Mouse (Mus musculus) heart, embryonic 13.5 days (tissue): ENCODE results near the gene Wdfy1. TPM values are rescaled to one million over a fixed set of nuclear protein-coding genes. Genes with fewer than 3 reads are reported as not detected.

Experiments
- ATAC-seq: fragments of 200-750 bp; cut with Nextera tagmentation; 2 replicates; pipeline ENCODE4 v1.8.0; 2017; ENCODE audit warnings: moderate TSS enrichment; ENCODE audit not compliant: insufficient number of reproducible peaks, low FRiP score, low TSS enrichment; ENCODE audit errors: extremely low read depth
- H3K27ac ChIP-seq: fragments of 300-500 bp; sonication (generic); replicated peaks from 2 replicates; pipeline ENCODE4 v1.5.1; 2015; ENCODE audit warnings: moderate library complexity, mild to moderate bottlenecking, inconsistent platforms
- H3K27me3 ChIP-seq: fragments of 300-500 bp; sonication (generic); replicated peaks from 2 replicates; pipeline ENCODE4 v1.6.1; 2015; ENCODE audit warnings: mild to moderate bottlenecking, inconsistent platforms
- H3K36me3 ChIP-seq: fragments of 300-500 bp; sonication (generic); 2 replicates; pipeline ENCODE4 v1.6.1; 2015; ENCODE audit warnings: mild to moderate bottlenecking, inconsistent platforms
- H3K4me1 ChIP-seq: fragments of 300-500 bp; sonication (generic); 2 replicates; pipeline ENCODE4 v1.6.1; 2015; ENCODE audit warnings: inconsistent platforms
- H3K4me2 ChIP-seq: fragments of 300-500 bp; sonication (generic); 2 replicates; pipeline ENCODE4 v1.6.1; 2015; ENCODE audit warnings: inconsistent platforms, mild to moderate bottlenecking, moderate library complexity
- H3K4me3 ChIP-seq: fragments of 300-500 bp; sonication (generic); 2 replicates; pipeline ENCODE4 v1.5.1; 2015; ENCODE audit warnings: moderate library complexity, mild to moderate bottlenecking, inconsistent platforms
- H3K9ac ChIP-seq: fragments of 300-500 bp; sonication (generic); 2 replicates; pipeline ENCODE4 v1.6.1; 2015; ENCODE audit warnings: inconsistent platforms, mild to moderate bottlenecking, moderate library complexity
- H3K9me3 ChIP-seq: fragments of 300-500 bp; sonication (generic); 2 replicates; pipeline ENCODE4 v1.6.1; 2016; ENCODE audit warnings: inconsistent platforms
- whole genome bisulfite sequencing: fragments of 180-500 bp; shearing (Covaris S2); methylation state at CpG from one replicate; pipeline ENCODE4 v1.1.7; 2015; ENCODE audit warnings: mixed read lengths; 5-methylcytosine and 5-hydroxymethylcytosine counted together
- polyA plus RNA-seq: library from polyadenylated mRNA; unstranded; fragments of >200 nt; fragmentation: Nextera tagmentation; extraction: Ambion mirVana; gene quantifications from 2 replicates; pipeline ENCODE4 v1.2.1, GENCODE M21; 2015

Gene Wdfy1
- polyA plus RNA-seq, 1 experiment from 2014 or later, result 30.1 TPM

DNA sequence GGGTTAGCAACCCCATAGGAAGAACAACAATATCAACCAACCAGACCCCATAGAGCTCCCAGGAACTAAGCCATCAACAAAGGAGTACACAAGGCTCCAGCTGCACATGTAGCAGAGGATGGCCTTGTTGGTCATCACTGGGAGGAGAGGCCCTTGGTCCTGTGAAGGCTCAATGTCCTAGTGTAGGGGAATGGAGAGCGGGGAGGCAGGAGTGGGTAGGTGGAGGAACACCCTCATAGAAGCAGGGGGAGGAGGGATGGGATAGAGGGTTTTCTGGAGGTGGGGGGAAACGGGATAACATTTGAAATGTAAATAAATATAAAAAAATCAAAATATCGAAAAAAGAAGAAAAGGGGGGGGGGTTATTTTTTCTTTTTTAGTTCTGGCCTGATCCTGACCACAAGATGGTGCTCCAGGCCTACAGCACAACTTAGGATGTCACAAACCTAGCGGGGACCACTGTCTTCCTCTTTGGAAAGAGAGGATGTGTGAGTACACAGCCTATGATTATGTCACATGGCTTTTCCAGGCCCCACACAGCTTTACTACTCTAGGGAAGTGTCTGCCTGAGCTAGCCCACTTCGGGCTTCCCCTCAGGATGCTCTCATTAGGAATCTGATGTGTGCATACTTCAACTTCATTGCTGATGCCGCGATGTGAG, 10.5 kb upstream of the Wdfy1 start:
- no peak overlapping the region for H3K27ac ChIP-seq
- H3K36me3 ChIP-seq, result peaks cover 22% of the 10 kb centered on the region
- no peak for ATAC-seq
- no peak overlapping the region for H3K4me3 ChIP-seq
- H3K4me1 ChIP-seq, result no peaks in the 10 kb centered on the region
- H3K4me2 ChIP-seq, result no peak overlapping the region
- no peak overlapping the region for H3K9ac ChIP-seq
- no peaks in the 10 kb centered on the region for H3K27me3 ChIP-seq
- 54% methylated on average over 7 of the region's 7 CpGs for WGBS
- no peaks in the 10 kb centered on the region for H3K9me3 ChIP-seq

DNA sequence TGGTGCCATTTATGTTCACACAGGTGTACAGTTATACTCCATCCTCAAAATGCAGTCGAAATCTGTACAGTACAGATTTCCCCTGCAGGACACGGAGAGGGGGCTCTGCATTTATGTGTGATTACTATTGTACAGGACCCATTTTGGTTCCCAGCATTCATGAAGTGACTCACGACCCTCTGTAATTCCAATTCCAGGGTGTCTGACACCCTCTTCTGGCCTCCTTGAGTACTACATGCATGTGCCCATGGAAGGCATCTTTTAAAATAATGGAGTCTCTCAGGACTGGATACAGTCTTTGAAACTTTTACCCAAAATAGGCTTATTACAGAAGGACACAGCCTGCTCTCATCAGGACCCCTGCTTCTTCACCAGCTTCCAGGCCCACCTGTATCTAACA, 6.5 kb upstream of the Wdfy1 start:
- H3K27ac ChIP-seq, result no peak overlapping the region
- no peak for ATAC-seq
- peaks cover 7% of the 10 kb centered on the region for H3K4me1 ChIP-seq
- H3K27me3 ChIP-seq, result no peaks in the 10 kb centered on the region
- no peak overlapping the region for H3K4me3 ChIP-seq
- no peaks in the 10 kb centered on the region for H3K9me3 ChIP-seq
- 81% methylated on average over 3 of the region's 3 CpGs for WGBS
- H3K9ac ChIP-seq, result no peak overlapping the region
- no peak overlapping the region for H3K4me2 ChIP-seq
- peaks cover 58% of the 10 kb centered on the region for H3K36me3 ChIP-seq

DNA sequence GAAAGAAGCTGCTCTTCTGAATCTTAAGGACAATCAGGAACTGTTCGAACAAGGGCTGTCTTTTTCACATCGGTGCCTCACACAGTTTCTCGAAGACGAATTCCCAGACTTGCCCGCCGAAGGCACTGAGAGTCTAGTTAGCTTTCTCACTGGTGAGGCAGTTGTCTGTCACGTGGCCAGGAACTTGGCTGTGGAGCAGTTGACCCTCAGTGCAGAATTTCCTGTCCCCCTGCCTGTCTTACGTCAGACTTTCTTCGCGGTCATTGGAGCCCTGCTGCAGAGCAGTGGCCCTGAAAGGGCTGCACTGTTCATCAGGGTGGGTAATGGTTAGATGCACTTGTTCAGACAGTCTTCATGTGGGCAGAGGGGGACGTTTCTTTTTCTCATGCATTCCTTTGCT, 2.1 kb upstream of the Wdfy1 start:
- H3K27me3 ChIP-seq, result no peaks in the 10 kb centered on the region
- peaks cover 13% of the 10 kb centered on the region for H3K4me1 ChIP-seq
- no peaks in the 10 kb centered on the region for H3K9me3 ChIP-seq
- H3K4me2 ChIP-seq, result no peak overlapping the region
- H3K27ac ChIP-seq, result no peak overlapping the region
- ATAC-seq, result no peak
- H3K36me3 ChIP-seq, result peaks cover 53% of the 10 kb centered on the region
- no peak overlapping the region for H3K4me3 ChIP-seq
- WGBS, result 73% methylated on average over 11 of the region's 11 CpGs
- H3K9ac ChIP-seq, result no peak overlapping the region

DNA sequence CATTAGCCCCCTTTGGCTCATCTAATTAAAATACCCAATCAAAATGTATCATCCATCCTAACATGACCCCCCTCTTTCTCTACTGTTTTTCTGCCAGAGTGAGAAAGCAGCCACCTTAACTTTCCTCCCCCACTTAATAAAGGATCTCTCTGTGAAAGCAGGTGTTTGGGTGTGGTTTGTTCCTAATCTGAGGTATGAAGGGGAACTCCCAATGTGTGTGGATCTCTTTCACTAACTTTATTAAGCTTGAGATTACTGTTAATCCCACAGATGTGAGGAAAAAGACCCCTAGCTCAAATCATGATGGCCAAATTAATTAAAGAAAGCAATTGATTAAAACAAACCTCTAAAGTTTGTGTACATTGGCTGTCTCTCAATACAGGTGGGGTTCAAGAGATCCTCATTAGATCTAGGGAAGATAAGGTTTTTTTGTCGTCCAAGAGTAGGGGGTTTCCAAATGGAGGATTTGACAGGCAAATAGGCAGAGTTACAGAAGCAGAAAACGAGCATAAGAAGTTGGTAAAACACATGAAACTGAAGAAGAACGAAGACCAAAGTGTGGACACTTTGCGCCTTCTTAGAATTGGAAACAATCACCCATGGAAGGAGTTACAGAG, 1.7 kb downstream of the Wdfy1 start:
- Histone ChIP-seq H3K27me3 (no peaks in the 10 kb centered on the region), H3K36me3 (peaks cover 16% of the 10 kb centered on the region), H3K4me1 (peaks cover 13% of the 10 kb centered on the region), H3K9me3 (no peaks in the 10 kb centered on the region), H3K27ac (no peak overlapping the region), H3K4me3 (no peak overlapping the region), H3K4me2 (no peak overlapping the region), H3K9ac (no peak overlapping the region)
- 66% methylated on average over 4 of the region's 4 CpGs for WGBS
- no peak for ATAC-seq

DNA sequence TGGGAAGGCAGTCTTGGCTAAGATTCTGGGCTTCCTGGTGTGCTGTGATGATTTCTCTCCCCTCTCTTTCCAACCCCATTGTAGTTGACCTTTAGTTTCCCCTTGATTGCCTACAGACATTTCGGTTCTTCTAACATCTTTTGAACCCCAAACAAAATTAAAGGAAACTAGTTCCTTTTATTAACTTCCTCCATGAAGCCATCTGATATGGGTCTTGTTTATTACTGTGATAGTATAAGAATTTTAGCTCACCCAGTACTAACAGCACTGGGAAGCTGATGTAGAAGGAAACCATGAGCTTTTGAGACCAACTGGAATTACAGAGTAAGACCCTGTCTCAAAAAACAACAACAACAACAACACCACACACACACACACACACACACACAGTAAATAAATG, 7.7 kb downstream of the Wdfy1 start:
- H3K4me3 ChIP-seq, result no peak overlapping the region
- H3K9ac ChIP-seq, result no peak overlapping the region
- H3K27ac ChIP-seq, result no peak overlapping the region
- H3K9me3 ChIP-seq, result no peaks in the 10 kb centered on the region
- no peaks in the 10 kb centered on the region for H3K4me1 ChIP-seq
- 44% methylated on average over 1 of the region's 1 CpGs for WGBS
- ATAC-seq, result no peak
- H3K27me3 ChIP-seq, result no peaks in the 10 kb centered on the region
- H3K4me2 ChIP-seq, result no peak overlapping the region
- no peaks in the 10 kb centered on the region for H3K36me3 ChIP-seq

DNA sequence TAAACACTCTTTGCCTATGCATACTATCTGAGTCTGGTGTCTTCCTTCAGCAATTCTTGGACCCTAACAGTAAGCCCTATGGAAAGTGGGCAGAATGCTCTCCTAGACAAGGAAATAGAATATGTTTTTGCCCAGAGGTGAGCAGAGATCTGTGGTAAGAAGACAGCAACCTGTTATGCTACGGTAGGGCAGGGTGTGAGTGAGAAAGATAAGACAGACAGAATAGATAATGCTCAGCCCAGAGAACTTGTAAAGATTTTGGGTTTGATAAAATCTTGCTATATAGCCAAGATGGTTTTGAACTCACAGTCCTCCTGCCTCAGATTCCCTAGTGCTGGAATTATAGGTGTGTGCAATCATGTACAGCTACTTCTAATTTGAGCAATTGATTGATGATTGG, 11.5 kb downstream of the Wdfy1 start:
- H3K27ac ChIP-seq, result no peak overlapping the region
- no peaks in the 10 kb centered on the region for H3K27me3 ChIP-seq
- no peak for ATAC-seq
- H3K36me3 ChIP-seq, result no peaks in the 10 kb centered on the region
- 62% methylated on average over 1 of the region's 1 CpGs for WGBS
- no peak overlapping the region for H3K9ac ChIP-seq
- H3K9me3 ChIP-seq, result no peaks in the 10 kb centered on the region
- peaks cover 26% of the 10 kb centered on the region for H3K4me1 ChIP-seq
- H3K4me2 ChIP-seq, result no peak overlapping the region
- no peak overlapping the region for H3K4me3 ChIP-seq

DNA sequence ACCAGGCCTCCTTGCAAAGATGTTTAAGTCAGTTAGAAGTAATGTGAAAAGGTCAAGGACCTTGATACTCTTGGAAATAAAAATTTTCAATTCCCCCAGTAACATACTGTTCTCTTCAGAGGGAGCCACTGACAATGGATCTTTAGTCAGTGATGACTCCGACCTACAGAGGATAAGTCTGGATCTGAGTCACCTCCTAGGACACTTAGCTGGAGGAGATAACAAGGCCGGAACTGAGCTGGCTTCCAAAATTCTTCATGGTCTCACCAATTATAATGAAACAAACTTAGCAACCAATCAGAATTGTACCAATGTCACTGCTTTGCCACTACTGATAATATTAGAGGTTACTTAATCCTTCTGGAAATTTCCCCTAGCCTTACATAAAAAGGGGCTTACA, 11.9 kb downstream of the Wdfy1 start:
- WGBS, result 41% methylated on average over 2 of the region's 2 CpGs
- ATAC-seq, result no peak
- Histone ChIP-seq H3K4me3 (no peak overlapping the region), H3K27me3 (no peaks in the 10 kb centered on the region), H3K9me3 (no peaks in the 10 kb centered on the region), H3K27ac (no peak overlapping the region), H3K4me2 (no peak overlapping the region), H3K4me1 (peaks cover 26% of the 10 kb centered on the region), H3K36me3 (no peaks in the 10 kb centered on the region), H3K9ac (no peak overlapping the region)

DNA sequence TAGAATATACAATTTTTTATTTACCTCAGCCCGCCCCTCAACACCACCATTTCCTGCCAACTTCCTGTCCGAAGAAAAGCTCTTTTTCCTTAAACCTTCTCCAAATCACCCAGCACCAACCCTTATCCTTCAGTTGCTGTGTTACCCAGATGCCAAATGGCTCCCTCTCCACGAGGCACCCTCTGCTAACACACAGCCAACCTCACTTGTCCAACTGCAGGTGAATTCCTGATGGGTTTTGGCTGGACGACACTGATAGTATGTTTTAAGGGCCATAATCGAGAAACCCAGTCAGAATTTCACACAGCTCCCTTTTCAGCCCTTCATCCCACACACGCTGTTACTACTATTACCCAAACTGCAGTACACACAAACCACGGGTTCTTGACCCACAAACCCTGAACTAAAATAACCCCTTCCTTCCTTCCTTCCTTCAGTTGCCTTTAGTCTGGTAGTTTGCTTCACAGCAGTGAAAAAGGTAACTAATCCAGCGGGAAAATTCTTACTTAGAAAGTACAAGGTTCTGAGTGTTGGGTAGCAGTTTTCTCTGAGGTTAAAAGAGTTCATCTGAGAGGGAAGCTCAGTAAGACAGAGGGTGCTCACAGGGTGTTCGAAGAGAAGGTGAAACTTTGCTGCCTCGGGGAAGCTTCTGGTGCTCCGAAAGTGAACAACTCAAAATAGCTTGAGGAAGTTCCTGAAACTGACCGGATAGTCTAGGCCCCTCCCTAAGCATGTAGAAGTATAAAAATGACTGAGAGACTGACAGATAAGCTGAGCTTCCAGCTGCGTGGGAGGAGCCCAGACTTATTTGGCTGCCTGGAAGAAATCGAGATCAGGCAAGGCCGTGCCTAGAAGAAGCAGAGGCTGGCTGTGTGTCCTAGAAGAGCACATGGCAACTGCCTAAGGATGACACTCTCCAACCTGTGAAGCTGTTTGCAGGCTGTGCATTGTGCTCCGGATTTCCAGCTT, 13.4 kb downstream of the Wdfy1 start:
- Histone ChIP-seq H3K4me3 (peak overlapping the region; percentile 93), H3K4me2 (peak overlapping the region; percentile 92), H3K27me3 (no peaks in the 10 kb centered on the region), H3K4me1 (peaks cover 38% of the 10 kb centered on the region), H3K36me3 (no peaks in the 10 kb centered on the region), H3K9me3 (no peaks in the 10 kb centered on the region), H3K9ac (peak overlapping the region; percentile 97; the same call in 1 of the 2 replicates), H3K27ac (0 out of 2 replicates have a peak overlapping the region, but pooled peaks have one; percentile 15)
- no peak for ATAC-seq
- WGBS, result 46% methylated on average over 16 of the region's 16 CpGs

DNA sequence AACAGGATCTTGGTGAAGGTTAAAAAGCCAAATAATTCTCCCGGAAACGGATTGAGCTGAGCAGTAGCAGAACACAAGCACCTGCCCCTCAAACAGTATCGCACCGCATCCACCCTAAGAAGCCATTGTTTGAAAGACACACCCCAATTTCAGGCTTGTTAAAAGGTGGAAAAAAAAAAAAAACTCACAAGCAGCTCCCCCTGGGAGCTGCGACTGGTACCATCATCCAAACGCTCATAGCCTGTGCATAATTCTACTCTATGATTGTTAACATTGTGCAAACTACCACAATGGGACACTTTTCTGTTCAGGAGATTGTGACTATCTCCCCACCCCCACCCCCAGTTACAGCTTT, 14.0 kb downstream of the Wdfy1 start:
- Histone ChIP-seq H3K4me3 (peak overlapping the region; percentile 93), H3K4me2 (peak overlapping the region; percentile 92), H3K9me3 (no peaks in the 10 kb centered on the region), H3K4me1 (peaks cover 45% of the 10 kb centered on the region), H3K36me3 (no peaks in the 10 kb centered on the region), H3K27me3 (no peaks in the 10 kb centered on the region), H3K9ac (peak overlapping the region; percentile 97), H3K27ac (0 out of 2 replicates have a peak overlapping the region, but pooled peaks have one; percentile 15)
- no peak for ATAC-seq
- WGBS, result 2% methylated on average over 6 of the region's 6 CpGs

DNA sequence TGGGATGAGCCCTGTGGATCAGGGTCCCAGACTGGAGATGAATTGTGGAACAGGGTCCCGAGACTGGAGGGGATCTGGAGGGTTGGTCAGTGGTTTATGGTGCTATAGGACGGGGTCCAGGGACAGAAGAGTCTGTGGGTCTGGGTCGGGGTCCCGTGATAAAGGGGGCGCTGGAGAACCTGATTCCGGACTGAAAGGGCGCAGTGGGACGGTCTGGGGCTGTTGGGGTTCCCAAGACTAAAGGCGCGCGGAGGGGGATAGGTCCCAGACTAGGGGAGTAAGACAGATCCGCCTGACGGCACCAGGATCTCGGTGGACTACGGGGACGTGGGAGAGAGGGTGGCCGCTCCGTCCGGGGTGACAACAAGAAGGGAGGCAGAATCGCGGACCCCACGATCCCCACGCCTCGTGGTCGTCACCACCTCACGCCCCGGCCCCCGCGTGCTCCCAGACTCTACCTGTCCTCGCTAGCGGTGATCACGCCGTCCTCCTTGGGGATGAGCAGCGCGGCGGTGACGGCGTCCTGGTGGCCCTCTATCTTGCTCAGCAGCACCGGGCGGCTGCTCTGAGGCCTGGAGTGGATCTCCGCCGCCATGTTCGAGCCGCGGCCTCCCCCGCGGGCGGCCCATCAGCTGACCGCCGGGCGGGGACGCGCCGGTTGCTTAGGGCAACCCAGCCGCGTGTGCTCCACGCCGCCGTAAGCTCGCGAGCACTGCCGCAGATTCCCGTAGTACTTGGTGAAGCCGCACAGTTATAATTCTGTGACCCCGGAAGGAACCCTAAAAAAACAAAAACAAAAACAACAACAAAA, 14.6 kb downstream of the Wdfy1 start:
- peak; percentile 87 for ATAC-seq
- peak overlapping the region; percentile 93 for H3K4me3 ChIP-seq
- no peaks in the 10 kb centered on the region for H3K27me3 ChIP-seq
- H3K4me2 ChIP-seq, result peak overlapping the region; percentile 92
- H3K9ac ChIP-seq, result peak overlapping the region; percentile 97
- peaks cover 50% of the 10 kb centered on the region for H3K4me1 ChIP-seq
- under 1% methylated on average over 58 of the region's 65 CpGs for WGBS
- peak overlapping the region; percentile 56; the same call in 1 of the 2 replicates for H3K27ac ChIP-seq
- no peaks in the 10 kb centered on the region for H3K9me3 ChIP-seq
- H3K36me3 ChIP-seq, result no peaks in the 10 kb centered on the region

DNA sequence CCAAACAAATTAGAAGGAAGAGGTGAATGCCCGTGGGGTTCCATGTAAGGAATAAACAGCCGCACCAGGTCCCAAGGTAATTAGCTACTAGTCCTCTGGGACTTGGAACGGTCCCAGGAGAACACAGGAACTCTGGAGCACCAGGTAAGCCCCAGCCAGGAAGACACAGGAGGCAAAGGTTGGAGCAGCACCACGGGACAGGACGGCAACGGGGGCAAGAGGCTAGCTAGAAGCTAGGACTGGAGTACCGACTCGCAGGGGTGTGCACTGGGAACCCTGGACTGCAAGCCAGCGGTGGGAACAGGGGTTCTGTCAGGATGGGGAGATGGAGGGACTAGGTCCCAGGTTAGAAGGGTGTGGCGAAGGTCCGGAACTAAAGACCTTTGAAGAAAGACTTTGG, 15.3 kb downstream of the Wdfy1 start:
- H3K36me3 ChIP-seq, result no peaks in the 10 kb centered on the region
- ATAC-seq, result no peak
- H3K4me1 ChIP-seq, result peaks cover 50% of the 10 kb centered on the region
- WGBS, result 9% methylated on average over 11 of the region's 11 CpGs
- no peaks in the 10 kb centered on the region for H3K9me3 ChIP-seq
- peak overlapping the region; percentile 93 for H3K4me3 ChIP-seq
- no peak overlapping the region for H3K27ac ChIP-seq
- H3K4me2 ChIP-seq, result peak overlapping the region; percentile 92
- no peaks in the 10 kb centered on the region for H3K27me3 ChIP-seq
- peak overlapping the region; percentile 97 for H3K9ac ChIP-seq
